Mouse (Mus musculus) midbrain, postnatal 0 days (tissue): ENCODE results near the gene Ptbp3. TPM values are rescaled to one million over a fixed set of nuclear protein-coding genes. Genes with fewer than 3 reads are reported as not detected.

Source experiments
- ATAC-seq: fragments of 200-750 bp; cut with Nextera tagmentation; 2 replicates; pipeline ENCODE4 v1.8.0; 2017; ENCODE audit warnings: moderate number of reproducible peaks, mild to moderate bottlenecking, moderate TSS enrichment, moderate library complexity; ENCODE audit not compliant: low FRiP score
- DNase-seq: peaks from one replicate; pipeline ENCODE4 v3.0.0-alpha.2; 2015; ENCODE audit warnings: low spot score
- H3K27ac ChIP-seq: fragments of 300-500 bp; sonication (generic); 2 replicates; pipeline ENCODE4 v1.5.1; 2014; ENCODE audit warnings: low read depth, mild to moderate bottlenecking, low read length, mixed read lengths
- H3K27me3 ChIP-seq: fragments of 300-500 bp; sonication (generic); 2 replicates; pipeline ENCODE4 v1.6.1; 2014; ENCODE audit warnings: low read length, control low read depth, mixed read lengths; ENCODE audit not compliant: insufficient read depth
- H3K36me3 ChIP-seq: fragments of 300-500 bp; sonication (generic); 2 replicates; pipeline ENCODE4 v1.6.1; 2014; ENCODE audit warnings: low read length, control low read depth, mixed read lengths; ENCODE audit not compliant: insufficient read depth
- H3K4me1 ChIP-seq: fragments of 300-500 bp; sonication (generic); 2 replicates; pipeline ENCODE4 v1.6.1; 2014; ENCODE audit warnings: mild to moderate bottlenecking, control low read depth, antibody characterized with exemption, low read length, mixed read lengths; ENCODE audit not compliant: insufficient read depth
- H3K4me2 ChIP-seq: fragments of 300-500 bp; sonication (generic); 2 replicates; pipeline ENCODE4 v1.6.1; 2014; ENCODE audit warnings: low read depth, mild to moderate bottlenecking, low read length, mixed read lengths; ENCODE audit not compliant: poor library complexity, severe bottlenecking
- H3K4me3 ChIP-seq: fragments of 300-500 bp; sonication (generic); 2 replicates; pipeline ENCODE4 v1.5.1; 2014; ENCODE audit warnings: low read depth, mild to moderate bottlenecking, low read length, moderate library complexity
- H3K9ac ChIP-seq: fragments of 300-500 bp; sonication (generic); replicated peaks from 2 replicates; pipeline ENCODE4 v1.6.1; 2014; ENCODE audit warnings: mild to moderate bottlenecking, low read length, moderate library complexity, mixed read lengths; ENCODE audit not compliant: poor library complexity, severe bottlenecking
- H3K9me3 ChIP-seq: fragments of 300-500 bp; sonication (generic); 2 replicates; pipeline ENCODE4 v1.6.1; 2016; ENCODE audit warnings: low read length, control low read depth
- CTCF ChIP-seq: IDR thresholded peaks from 2 replicates; pipeline ENCODE4 v1.5.1; 2016; ENCODE audit warnings: antibody characterized with exemption, mild to moderate bottlenecking
- WGBS: fragments of 180-500 bp; shearing (Covaris S2); extraction: QIAGEN DNeasy Blood & Tissue Kit; methylation state at CpG from one replicate; pipeline ENCODE4 v1.1.7; 2014; 5-methylcytosine and 5-hydroxymethylcytosine counted together
- polyA plus RNA-seq: library from polyadenylated mRNA; unstranded; fragments of >200 nt; fragmentation: Nextera tagmentation; extraction: Ambion mirVana; gene quantifications from 2 replicates; pipeline ENCODE4 v1.2.1, GENCODE M21; 2015
- total RNA-seq: library from RNA; depleted of rRNA; stranded (reverse); fragments of >200 nt; gene quantifications from 2 replicates; pipeline ENCODE4 v1.2.3, GENCODE M21; 2014

The Ptbp3 gene
- total and polyA plus RNA-seq, 2 experiments from 2014 or later: 10.5 to 35.8 TPM

GRCm38 (mm10) chr4:59450234-59450854 lies 98.8 kb downstream of the Ptbp3 start:
- DNase-seq (no peak), ATAC-seq (no peak)
- H3K27ac ChIP-seq: no peak overlapping the region
- 84% methylated on average over 6 of the region's 6 CpGs for WGBS
- H3K9ac ChIP-seq: no peak overlapping the region
- H3K4me3 ChIP-seq: no peak overlapping the region
- TF ChIP-seq CTCF: no peak
- H3K4me1 ChIP-seq: no peaks in the 10 kb centered on the region
- H3K36me3 ChIP-seq: no peaks in the 10 kb centered on the region
- no peak overlapping the region for H3K4me2 ChIP-seq
- no peaks in the 10 kb centered on the region for H3K27me3 ChIP-seq
- no peaks in the 10 kb centered on the region for H3K9me3 ChIP-seq

DNA sequence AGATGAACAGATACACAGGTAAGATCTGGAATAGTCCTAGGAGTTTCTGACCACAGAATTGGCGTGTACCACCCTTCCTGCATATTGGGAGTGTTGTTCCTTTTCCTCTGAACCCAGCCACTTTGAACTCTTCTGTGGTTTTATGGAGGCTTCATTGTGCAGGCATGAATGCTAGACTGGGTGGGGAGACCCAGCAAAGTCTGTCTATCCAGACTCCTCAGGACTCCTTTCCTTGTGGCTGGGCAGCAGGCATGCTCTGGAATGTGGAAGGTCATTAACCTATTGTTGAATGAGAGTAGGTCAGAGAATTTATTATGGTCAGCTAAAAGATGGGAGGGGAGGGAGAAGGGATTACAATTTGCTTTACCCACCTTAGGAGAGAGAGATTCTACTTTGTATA lies 101.9 kb downstream of the Ptbp3 start:
- TF ChIP-seq CTCF: no peak
- H3K27ac ChIP-seq: no peak overlapping the region
- H3K36me3 ChIP-seq: no peaks in the 10 kb centered on the region
- ATAC-seq: no peak
- no peak overlapping the region for H3K9ac ChIP-seq
- H3K4me2 ChIP-seq: no peak overlapping the region
- H3K4me1 ChIP-seq: no peaks in the 10 kb centered on the region
- no peaks in the 10 kb centered on the region for H3K27me3 ChIP-seq
- H3K4me3 ChIP-seq: no peak overlapping the region
- no peak for DNase-seq
- WGBS: 55% methylated on average over 1 of the region's 1 CpGs
- H3K9me3 ChIP-seq: no peaks in the 10 kb centered on the region

DNA sequence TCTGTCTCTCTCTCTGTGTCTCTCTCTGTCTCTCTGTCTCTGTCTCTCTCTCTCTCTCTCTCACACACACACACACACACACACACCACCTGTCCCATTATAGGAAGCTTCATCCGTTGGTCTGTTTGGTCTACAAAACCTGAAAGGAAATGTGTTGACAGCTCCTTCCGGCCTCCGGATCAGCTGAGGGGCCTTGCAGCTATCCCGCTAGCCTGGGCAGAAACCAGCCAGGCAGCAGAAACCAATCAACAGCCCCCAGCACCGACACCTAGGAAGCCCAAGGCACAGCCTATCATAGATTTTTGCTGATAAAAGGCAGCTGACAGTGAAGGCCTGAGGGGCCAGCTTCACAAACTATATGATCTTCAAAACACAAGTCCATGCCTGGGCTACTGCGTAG lies 103.6 kb downstream of the Ptbp3 start:
- no peak overlapping the region for H3K9ac ChIP-seq
- DNase-seq: no peak
- no peak for TF ChIP-seq CTCF
- no peak for ATAC-seq
- no peak overlapping the region for H3K4me3 ChIP-seq
- H3K4me2 ChIP-seq: no peak overlapping the region
- H3K27ac ChIP-seq: no peak overlapping the region
- H3K9me3 ChIP-seq: no peaks in the 10 kb centered on the region
- no peaks in the 10 kb centered on the region for H3K36me3 ChIP-seq
- WGBS: 80% methylated on average over 6 of the region's 6 CpGs
- H3K27me3 ChIP-seq: no peaks in the 10 kb centered on the region
- H3K4me1 ChIP-seq: no peaks in the 10 kb centered on the region

- WGBS: 99% methylated on average over 3 of the region's 3 CpGs
- Histone ChIP-seq H3K4me3 (no peak overlapping the region), H3K36me3 (no peaks in the 10 kb centered on the region), H3K9me3 (no peaks in the 10 kb centered on the region), H3K4me1 (no peaks in the 10 kb centered on the region), H3K4me2 (no peak overlapping the region), H3K9ac (no peak overlapping the region), H3K27me3 (no peaks in the 10 kb centered on the region), H3K27ac (no peak overlapping the region)
- no peak for ATAC-seq
- no peak for DNase-seq
- TF ChIP-seq CTCF: no peak
These were observed 104.2 kb downstream of the Ptbp3 start for GRCm38 (mm10) chr4:59444994-59445393.

DNA sequence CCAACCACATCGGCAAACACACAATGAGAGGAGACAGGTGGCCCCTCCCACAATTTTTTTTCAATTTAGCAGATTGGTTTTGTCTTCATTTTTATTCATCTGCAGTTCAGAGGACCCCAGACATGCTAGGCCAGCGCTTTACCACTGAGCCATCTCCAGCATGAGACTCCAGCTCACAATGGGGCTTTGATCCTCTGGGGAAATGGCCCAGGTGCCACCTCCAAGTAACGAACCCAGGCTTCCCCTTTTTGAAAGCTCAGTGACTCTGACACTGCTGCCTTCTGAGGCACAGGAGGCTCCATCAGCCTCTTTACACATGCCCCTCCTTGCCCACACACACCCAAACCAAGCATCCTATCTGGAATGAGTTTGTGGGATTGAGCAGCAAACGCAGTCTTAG lies 105.1 kb downstream of the Ptbp3 start:
- H3K27me3 ChIP-seq: no peaks in the 10 kb centered on the region
- no peak overlapping the region for H3K4me3 ChIP-seq
- ATAC-seq (no peak), DNase-seq (no peak)
- no peak overlapping the region for H3K27ac ChIP-seq
- H3K4me1 ChIP-seq: no peaks in the 10 kb centered on the region
- no peak for TF ChIP-seq CTCF
- no peak overlapping the region for H3K9ac ChIP-seq
- H3K36me3 ChIP-seq: no peaks in the 10 kb centered on the region
- no peaks in the 10 kb centered on the region for H3K9me3 ChIP-seq
- H3K4me2 ChIP-seq: no peak overlapping the region
- 75% methylated on average over 4 of the region's 4 CpGs for WGBS

- Histone ChIP-seq H3K36me3 (no peaks in the 10 kb centered on the region), H3K4me2 (no peak overlapping the region), H3K4me1 (no peaks in the 10 kb centered on the region), H3K27ac (no peak overlapping the region), H3K4me3 (no peak overlapping the region), H3K9me3 (no peaks in the 10 kb centered on the region), H3K9ac (no peak overlapping the region), H3K27me3 (peaks cover 6% of the 10 kb centered on the region; the same call in 1 of the 2 replicates)
- WGBS: 90% methylated on average over 1 of the region's 1 CpGs
- TF ChIP-seq CTCF: no peak
- no peak for ATAC-seq
- no peak for DNase-seq
These were observed 107.9 kb downstream of the Ptbp3 start for GRCm38 (mm10) chr4:59441265-59441664.
